Mouse (Mus musculus): ENCODE results near the gene Gm3618.
A peak's percentile ranks its signal among the peaks of the same experiment; 100 is the strongest.
"Not testable (repeated sequence)": the region's sequence is repeated elsewhere in the genome, so short reads cannot be mapped to it uniquely, and the experiment has no call there.

Gene Gm3618

GRCm38 (mm10) chr14:6343578-6343977 is at the start of gene Gm3618:
TSS of gene Gm3618 (minus strand) at chr14:6343678.
- DNase-seq (ENCODE audit: low spot score in 2 of 2), result not testable (repeated sequence)

DNA sequence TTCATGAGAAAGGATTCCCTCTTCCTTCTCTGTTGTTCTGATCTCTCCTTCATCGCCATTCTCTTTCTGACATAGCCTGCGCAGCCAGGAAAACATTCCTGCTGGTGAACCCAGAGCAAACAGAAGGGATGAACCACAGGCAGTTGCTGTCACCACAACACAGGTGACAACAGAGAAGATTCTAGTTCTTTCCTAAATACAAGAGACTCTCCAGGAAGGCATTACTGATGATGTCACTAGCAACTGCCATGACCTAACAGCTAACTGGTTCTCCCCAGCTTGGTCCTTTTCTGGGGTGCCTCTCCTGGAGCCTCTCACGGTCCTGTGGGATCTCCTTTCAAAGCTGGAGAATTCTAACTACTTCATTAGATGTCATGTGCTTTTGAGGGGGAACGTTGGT is 46.7 kb upstream of the Gm3618 start, which contains the start of gene Gm16440:
Gm16440 (minus strand) TSS at position 101 of the 400 bp plus-strand sequence.
- not testable (repeated sequence) for DNase-seq (ENCODE audit: low spot score in 2 of 2)

DNA sequence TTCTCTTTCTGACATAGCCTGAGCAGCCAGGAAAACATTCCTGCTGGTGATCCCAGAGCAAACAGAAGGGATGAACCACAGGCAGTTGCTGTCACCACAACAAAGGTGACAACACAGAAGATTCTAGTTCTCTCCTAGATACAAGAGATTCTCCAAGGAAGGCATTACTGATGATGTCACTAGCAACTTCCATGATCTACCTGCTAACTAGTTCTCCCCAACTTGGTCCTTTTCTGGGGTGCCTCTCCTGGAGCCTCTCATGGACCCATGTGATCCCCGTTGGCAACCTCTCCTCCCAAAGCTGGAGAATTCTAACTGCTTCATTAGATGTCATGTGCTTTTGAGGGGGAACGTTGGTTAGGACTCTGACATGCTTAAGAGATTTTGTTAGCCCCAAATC is 38.7 kb downstream of the Gm3618 start, which contains the start of gene Gm21103:
Gm21103 (minus strand) TSS at position 101 of the 400 bp plus-strand sequence.
- DNase-seq (ENCODE audit: low spot score in 2 of 2), result not testable (repeated sequence)

- peak; percentile 7 to 20 for DNase-seq (ENCODE audit: low spot score in 2 of 2)
These were observed 56.4 kb downstream of the Gm3618 start, which contains the start of gene Gm3411 for GRCm38 (mm10) chr14:6286931-6287715. TSS of gene Gm3411 (minus strand) at chr14:6287250.

Data from right cerebral cortex, adult 2 months (tissue).